Mouse (Mus musculus) induced T-regulatory cell, adult 2 months (primary cell): ENCODE results near the gene Serpinb2.

Source experiments
- DNase-seq: peaks from one replicate; pipeline ENCODE4 v3.0.0-alpha.2; 2012; ENCODE audit warnings: low read depth

Serpinb2 gene

GRCm38 (mm10) chr1:107581220-107581619 is 70.0 kb downstream of the Serpinb2 start:
- DNase-seq = no peak

GRCm38 (mm10) chr1:107582900-107583299 is 71.7 kb downstream of the Serpinb2 start:
- no peak for DNase-seq

GRCm38 (mm10) chr1:107583958-107584376 is 72.7 kb downstream of the Serpinb2 start:
- DNase-seq = no peak

GRCm38 (mm10) chr1:107584932-107585331 is 73.7 kb downstream of the Serpinb2 start:
- DNase-seq = no peak
